Mouse (Mus musculus): ENCODE measurements at regions not wholly inside any gene's neighbourhood (a gene's known extent, or its start where the extent isn't known, plus 50 kb on each side); places are given as distances from the start of the nearest gene placed in this dataset.

GRCm38 (mm10) chr13:37622366-37623088 is 155.7 kb upstream of the Rreb1 start:
- no peak for TF ChIP-seq CTCF (IDR thresholded peaks at IDR 0.05; ENCODE audit: insufficient read depth, low read depth, low read length)
- TF ChIP-seq POLR2A (IDR thresholded peaks at IDR 0.05; ENCODE audit: insufficient read depth, low read depth, low read length): no peak

Data from olfactory bulb, adult 2 months (tissue).